Mouse (Mus musculus) liver, embryonic 14.5 days (tissue): ENCODE results near the gene Wipf2. TPM values are rescaled to one million over a fixed set of nuclear protein-coding genes. Genes with fewer than 3 reads are reported as not detected.

ENCODE experiments used
- ATAC-seq: fragments of 200-750 bp; cut with Nextera tagmentation; 2 replicates; pipeline ENCODE4 v1.8.0; 2017; ENCODE audit warnings: moderate number of reproducible peaks, mild to moderate bottlenecking, moderate library complexity; ENCODE audit not compliant: insufficient read depth
- DNase-seq, 3 experiments: peaks; one replicate each; pipeline ENCODE4 v3.0.0-alpha.2; 2012 to 2013; ENCODE audit warnings: low read depth in 3 of 3, low spot score in 3 of 3
- H3K27ac ChIP-seq: fragments of 300-500 bp; sonication (generic); 2 replicates; pipeline ENCODE4 v1.5.1; 2014; ENCODE audit warnings: moderate library complexity, mild to moderate bottlenecking, control low read depth, inconsistent platforms
- H3K27me3 ChIP-seq: fragments of 300-500 bp; sonication (generic); 2 replicates; pipeline ENCODE4 v1.6.1; 2014; ENCODE audit warnings: mild to moderate bottlenecking, low read length, moderate library complexity; ENCODE audit not compliant: control insufficient read depth, insufficient read depth
- H3K36me3 ChIP-seq: fragments of 300-500 bp; sonication (generic); replicated peaks from 2 replicates; pipeline ENCODE4 v1.6.1; 2014; ENCODE audit warnings: low read depth; ENCODE audit not compliant: control insufficient read depth, insufficient read depth
- H3K4me1 ChIP-seq, 2 experiments: fragments of 200-500 bp in 1 of 2; fragments of 300-500 bp in 1 of 2; sonication (generic) in 1 of 2; replicated peaks; 2 replicates each; pipeline ENCODE4 v1.6.1; 2012 to 2014; ENCODE audit warnings: antibody characterized with exemption in 1 of 2, inconsistent platforms in 1 of 2, low read length in 1 of 2; ENCODE audit not compliant: control insufficient read depth in 2 of 2, insufficient read depth in 2 of 2
- H3K4me2 ChIP-seq: fragments of 300-500 bp; sonication (generic); 2 replicates; pipeline ENCODE4 v1.6.1; 2014; ENCODE audit warnings: low read depth, mild to moderate bottlenecking, control low read depth, moderate library complexity
- H3K4me3 ChIP-seq, 2 experiments: fragments of 200-500 bp in 1 of 2; fragments of 300-500 bp in 1 of 2; sonication (generic) in 1 of 2; 2 replicates each; pipeline ENCODE4 v1.5.1; 2012 to 2014; ENCODE audit warnings: low read depth in 2 of 2, low read length in 2 of 2, mild to moderate bottlenecking in 2 of 2, control low read depth in 1 of 2, inconsistent platforms in 1 of 2, moderate library complexity in 1 of 2; ENCODE audit not compliant: insufficient read depth in 1 of 2
- H3K9ac ChIP-seq: fragments of 300-500 bp; sonication (generic); replicated peaks from 2 replicates; pipeline ENCODE4 v1.6.1; 2014; ENCODE audit warnings: mild to moderate bottlenecking, control low read depth, moderate library complexity
- H3K9me3 ChIP-seq: fragments of 300-500 bp; sonication (generic); 2 replicates; pipeline ENCODE4 v1.6.1; 2016; ENCODE audit warnings: low read length, mixed read lengths; ENCODE audit not compliant: control insufficient read depth
- CTCF ChIP-seq: IDR thresholded peaks from 2 replicates; pipeline ENCODE4 v1.5.1; 2016; ENCODE audit warnings: antibody characterized with exemption, low read depth, control low read depth
- EP300 ChIP-seq: IDR thresholded peaks from 2 replicates; pipeline ENCODE4 v1.6.1; 2016; ENCODE audit warnings: antibody characterized with exemption, low read depth
- WGBS: fragments of 180-500 bp; shearing (Covaris S2); extraction: QIAGEN DNeasy Blood & Tissue Kit; methylation state at CpG from one replicate; pipeline ENCODE4 v1.1.7; 2014; ENCODE audit not compliant: insufficient replicate concordance; 5-methylcytosine and 5-hydroxymethylcytosine counted together
- polyA plus RNA-seq, 2 experiments: library from polyadenylated mRNA; depleted of rRNA in 1 of 2; stranded (reverse) in 1 of 2; unstranded in 1 of 2; fragments of >200 nt; fragmentation: Nextera tagmentation in 1 of 2; extraction: Ambion mirVana in 1 of 2; gene quantifications; 2 replicates each; pipeline versions ENCODE4 v1.2.1 to v1.2.3; 2012 to 2014

The Wipf2 gene
- polyA plus RNA-seq, 2 experiments = 1.1 to 2.1 TPM

DNA sequence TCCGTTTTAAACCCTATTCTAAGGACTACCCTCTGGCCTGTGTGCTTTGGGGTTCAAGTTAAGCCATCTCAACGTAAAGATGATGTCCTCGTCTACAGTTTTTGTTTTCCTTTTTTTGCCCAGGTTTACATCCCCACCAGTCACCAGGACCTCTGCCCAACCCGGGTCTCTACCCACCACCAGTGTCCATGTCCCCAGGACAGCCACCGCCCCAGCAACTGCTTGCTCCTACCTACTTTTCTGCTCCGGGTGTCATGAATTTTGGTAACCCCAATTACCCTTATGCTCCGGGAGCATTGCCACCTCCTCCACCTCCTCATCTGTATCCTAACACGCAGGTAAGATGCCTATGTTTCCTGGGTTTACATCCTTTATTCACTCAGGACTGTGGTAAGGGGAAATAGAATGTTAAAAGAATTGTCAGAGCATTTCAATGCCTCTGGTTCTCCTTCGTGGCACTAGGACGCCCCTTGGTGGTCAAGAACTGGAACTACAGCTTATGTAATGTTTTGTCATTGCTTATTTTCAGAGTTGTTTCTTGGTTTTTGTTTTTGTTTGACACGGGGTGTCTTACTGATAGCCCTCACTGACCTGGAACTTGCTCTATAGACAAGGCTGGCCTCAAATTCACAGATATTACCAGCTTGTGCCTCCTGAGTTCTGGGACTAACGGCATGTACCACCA lies 34.2 kb upstream of the Wipf2 start:
- Histone ChIP-seq H3K27ac (no peak overlapping the region), H3K4me2 (no peak overlapping the region), H3K4me1 (peaks cover 0 to 10% of the 10 kb centered on the region in 2 experiments; a peak in 3 of 4 replicates), H3K36me3 (peaks cover 95% of the 10 kb centered on the region), H3K9me3 (no peaks in the 10 kb centered on the region), H3K4me3 (no peak overlapping the region), H3K27me3 (no peaks in the 10 kb centered on the region), H3K9ac (no peak overlapping the region)
- 63% methylated on average over 12 of the region's 12 CpGs for WGBS
- DNase-seq (peak in 1 of 3 experiments; percentile 28), ATAC-seq (no peak)
- peak; percentile 76 for TF ChIP-seq CTCF
- no peak for TF ChIP-seq EP300

DNA sequence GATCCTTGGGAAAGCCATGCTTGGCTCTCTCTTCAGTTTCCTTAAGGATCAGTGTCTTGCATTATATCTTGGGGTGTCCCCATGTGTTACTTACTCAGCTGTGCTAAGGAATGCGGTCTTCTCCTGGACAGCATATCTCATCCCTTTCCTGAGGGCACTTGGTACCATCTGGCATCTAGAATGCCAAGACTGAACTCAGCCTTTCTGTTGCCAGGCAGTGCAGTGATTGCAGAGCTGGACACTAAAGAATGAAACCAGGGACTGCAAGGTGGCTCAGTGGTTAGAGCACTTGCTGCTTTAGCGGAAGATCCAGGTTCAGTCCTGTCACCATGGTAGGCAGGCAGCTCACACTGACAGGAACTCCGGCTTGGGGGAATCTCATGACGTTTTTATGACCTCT lies 33.6 kb upstream of the Wipf2 start:
- H3K9me3 ChIP-seq = no peaks in the 10 kb centered on the region
- TF ChIP-seq CTCF (no peak), EP300 (no peak)
- H3K4me2 ChIP-seq = no peak overlapping the region
- H3K9ac ChIP-seq = no peak overlapping the region
- 90% methylated on average over 4 of the region's 4 CpGs for WGBS
- H3K36me3 ChIP-seq = peaks cover 89% of the 10 kb centered on the region
- no peak overlapping the region for H3K27ac ChIP-seq
- H3K4me1 ChIP-seq = peaks cover 0 to 10% of the 10 kb centered on the region in 2 experiments; a peak in 3 of 4 replicates
- DNase-seq (no peak), ATAC-seq (no peak)
- H3K4me3 ChIP-seq = no peak overlapping the region
- no peaks in the 10 kb centered on the region for H3K27me3 ChIP-seq

DNA sequence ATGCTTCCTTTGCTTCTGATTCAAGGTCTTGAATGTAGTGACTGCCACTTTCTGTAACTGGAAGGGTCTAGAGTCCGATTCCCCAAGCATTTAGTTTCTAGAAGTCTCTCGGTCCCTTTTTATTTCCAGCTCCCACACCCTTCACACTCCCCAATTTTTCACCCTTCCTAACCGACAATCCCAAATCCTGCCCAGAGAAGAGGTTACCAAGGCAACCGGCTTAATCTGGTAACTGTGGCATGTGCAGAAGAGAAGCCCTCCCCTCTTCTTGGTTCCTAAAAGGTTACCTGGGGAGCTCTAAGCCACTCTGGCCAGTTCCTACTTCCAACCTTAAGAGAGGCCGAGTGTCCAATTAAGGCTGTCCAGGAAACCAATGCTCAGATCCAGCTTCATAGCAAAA lies 28.1 kb upstream of the Wipf2 start:
- no peak overlapping the region for H3K27ac ChIP-seq
- ATAC-seq (no peak), DNase-seq (no peak)
- H3K4me1 ChIP-seq = peaks cover 0 to 5% of the 10 kb centered on the region in 2 experiments; a peak in 3 of 4 replicates
- 64% methylated on average over 5 of the region's 5 CpGs for WGBS
- H3K9me3 ChIP-seq = no peaks in the 10 kb centered on the region
- H3K27me3 ChIP-seq = peaks cover 23% of the 10 kb centered on the region
- H3K9ac ChIP-seq = no peak overlapping the region
- no peak overlapping the region for H3K4me2 ChIP-seq
- TF ChIP-seq CTCF = no peak
- no peak for TF ChIP-seq EP300
- no peak overlapping the region for H3K4me3 ChIP-seq
- H3K36me3 ChIP-seq = peaks cover 39% of the 10 kb centered on the region

DNA sequence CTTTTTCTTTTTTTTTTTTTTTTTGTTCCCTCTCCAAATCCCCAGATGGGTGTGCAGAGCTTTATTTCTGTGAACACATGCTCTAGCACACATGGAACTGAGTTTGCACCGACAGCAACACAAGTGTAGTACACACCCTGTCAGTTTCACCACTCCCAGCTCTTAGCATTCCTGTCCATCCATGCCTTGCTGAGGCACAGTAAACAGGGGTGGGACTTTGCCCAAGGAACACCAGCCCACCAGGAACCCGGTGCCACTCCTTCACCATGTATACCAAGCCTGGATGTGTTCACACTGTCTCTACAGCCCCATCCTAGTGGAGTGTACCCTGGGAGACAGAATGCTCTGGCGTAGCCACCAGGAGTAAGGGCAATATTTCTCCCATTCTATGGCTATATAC lies 27.7 kb upstream of the Wipf2 start:
- no peak for TF ChIP-seq CTCF
- no peak for TF ChIP-seq EP300
- H3K9me3 ChIP-seq = no peaks in the 10 kb centered on the region
- H3K27me3 ChIP-seq = peaks cover 23% of the 10 kb centered on the region
- no peak overlapping the region for H3K4me2 ChIP-seq
- H3K36me3 ChIP-seq = peaks cover 35% of the 10 kb centered on the region
- ATAC-seq (no peak), DNase-seq (no peak)
- H3K4me3 ChIP-seq = no peak overlapping the region
- WGBS = 62% methylated on average over 3 of the region's 3 CpGs
- peaks cover 0 to 5% of the 10 kb centered on the region in 2 experiments; a peak in 3 of 4 replicates for H3K4me1 ChIP-seq
- no peak overlapping the region for H3K27ac ChIP-seq
- no peak overlapping the region for H3K9ac ChIP-seq

DNA sequence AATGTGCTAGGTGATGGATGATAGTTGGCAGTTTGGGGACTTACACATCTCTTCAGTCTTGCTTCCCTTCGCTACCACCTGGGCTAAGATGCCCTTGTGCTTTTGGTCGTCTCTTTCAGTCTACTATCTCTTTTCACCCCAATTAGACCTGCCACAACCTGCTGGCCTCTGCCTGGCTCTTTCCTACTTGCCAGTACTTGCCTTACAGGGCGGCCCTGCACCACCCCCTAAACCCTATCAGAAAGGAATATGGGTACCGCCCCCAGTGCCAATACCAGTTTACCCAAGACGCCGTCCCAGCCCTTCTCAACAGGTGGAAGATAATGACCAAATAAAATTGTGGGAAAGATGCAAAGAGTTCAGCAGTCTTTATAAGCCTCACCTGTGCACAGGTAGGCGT lies 27.3 kb upstream of the Wipf2 start:
- Histone ChIP-seq H3K27ac (no peak overlapping the region), H3K4me1 (peaks cover 0 to 5% of the 10 kb centered on the region in 2 experiments; a peak in 3 of 4 replicates), H3K27me3 (peaks cover 23% of the 10 kb centered on the region), H3K36me3 (peaks cover 32% of the 10 kb centered on the region), H3K4me3 (peak overlapping the region; percentile 26 to 65; a peak in 3 of 4 replicates), H3K9me3 (no peaks in the 10 kb centered on the region), H3K9ac (no peak overlapping the region), H3K4me2 (peak overlapping the region; percentile 93)
- ATAC-seq (peak; percentile 60; the same call in 1 of the 2 replicates), DNase-seq (no peak)
- 24% methylated on average over 7 of the region's 7 CpGs for WGBS
- no peak for TF ChIP-seq EP300
- no peak for TF ChIP-seq CTCF
